Mouse (Mus musculus) ES-E14 (cell line): ENCODE measurements at regions not wholly inside any gene's neighbourhood (a gene's known extent, or its start where the extent isn't known, plus 50 kb on each side); places are given as distances from the start of the nearest gene placed in this dataset.

Experiments
- DNase-seq: peaks from one replicate; pipeline ENCODE4 v3.0.0-alpha.2; 2013; ENCODE audit warnings: low read depth, low spot score
- H3K27ac ChIP-seq: 2 replicates; pipeline ENCODE4 v1.5.1; 2012; ENCODE audit warnings: low read depth, mild to moderate bottlenecking, low read length, moderate library complexity, mixed read lengths; ENCODE audit not compliant: poor library complexity, insufficient read depth, severe bottlenecking
- H3K36me3 ChIP-seq: 2 replicates; pipeline ENCODE4 v1.6.1; 2012; ENCODE audit warnings: mild to moderate bottlenecking, low read length, moderate library complexity, mixed read lengths; ENCODE audit not compliant: control insufficient read depth, poor library complexity, insufficient read depth, severe bottlenecking
- H3K4me1 ChIP-seq, 2 experiments: fragments of 150-350 bp in 1 of 2; sonication (generic) in 1 of 2; 2 replicates each; pipeline ENCODE4 v1.6.1; 2012; ENCODE audit warnings: low read length in 2 of 2, mild to moderate bottlenecking in 1 of 2, mixed read lengths in 1 of 2; ENCODE audit not compliant: control insufficient read depth in 2 of 2, insufficient read depth in 2 of 2, poor library complexity in 1 of 2
- H3K4me3 ChIP-seq, 2 experiments: fragments of 150-350 bp in 1 of 2; sonication (generic) in 1 of 2; 2 replicates each; pipeline ENCODE4 v1.5.1; 2012; ENCODE audit warnings: low read length in 2 of 2, low read depth in 1 of 2, mild to moderate bottlenecking in 1 of 2, mixed read lengths in 1 of 2; ENCODE audit not compliant: insufficient read depth in 1 of 2, poor library complexity in 1 of 2, severe bottlenecking in 1 of 2
- H3K9ac ChIP-seq: 2 replicates; pipeline ENCODE4 v1.6.1; 2012; ENCODE audit warnings: low read depth, mild to moderate bottlenecking, low read length, mixed read lengths; ENCODE audit not compliant: poor library complexity, insufficient read depth, severe bottlenecking
- H3K9me3 ChIP-seq: fragments of 150-350 bp; sonication (generic); 2 replicates; pipeline ENCODE4 v1.6.1; 2012; ENCODE audit warnings: low read depth, mild to moderate bottlenecking, low read length; ENCODE audit not compliant: control insufficient read depth, insufficient read depth
- CHD2 ChIP-seq: IDR thresholded peaks from 2 replicates; pipeline ENCODE4 v1.6.1; 2014; ENCODE audit warnings: mild to moderate bottlenecking, low read depth, low read length, inconsistent platforms
- HCFC1 ChIP-seq: IDR thresholded peaks from 2 replicates; pipeline ENCODE4 v1.6.1; 2012; ENCODE audit warnings: low read length, inconsistent platforms, borderline replicate concordance; ENCODE audit not compliant: insufficient read depth
- MAFK ChIP-seq: IDR thresholded peaks from 2 replicates; pipeline ENCODE4 v1.6.1; 2014; ENCODE audit warnings: mild to moderate bottlenecking, low read depth, low read length, inconsistent platforms; ENCODE audit not compliant: insufficient read depth
- ZC3H11A ChIP-seq: IDR thresholded peaks from 2 replicates; pipeline ENCODE4 v1.6.1; 2012; ENCODE audit warnings: low read depth, mild to moderate bottlenecking, inconsistent platforms, low read length, borderline replicate concordance
- ZNF384 ChIP-seq: IDR thresholded peaks from 2 replicates; pipeline ENCODE4 v1.6.1; 2012; ENCODE audit warnings: low read depth, low read length, inconsistent platforms
- in situ Hi-C, 2 experiments: fragments of 600-800 bp; cut with MboI; formaldehyde crosslinking; loops; one replicate each; pipeline ENCODE4 v1.15.1; 2025; ENCODE audit warnings: low sequenced_read_pairs in 2 of 2, inconsistent platforms in 1 of 2; ENCODE audit not compliant: unreplicated experiment in 2 of 2

- Histone ChIP-seq H3K4me1 (peaks cover 0 to 5% of the 10 kb centered on the region in 2 experiments; a peak in 2 of 4 replicates), H3K36me3 (no peaks in the 10 kb centered on the region; the same call in 1 of the 2 replicates), H3K27ac (no peak overlapping the region), H3K9me3 (no peaks in the 10 kb centered on the region), H3K4me3 (no peak overlapping the region), H3K9ac (no peak overlapping the region)
- TF ChIP-seq HCFC1 (no peak), ZNF384 (no peak), ZC3H11A (no peak), CHD2 (no peak)
- no peak for DNase-seq
- in situ Hi-C loops = no loop called here
These were observed 150.7 kb upstream of the Klf14 start for GRCm38 (mm10) chr6:31109604-31110003.

DNA sequence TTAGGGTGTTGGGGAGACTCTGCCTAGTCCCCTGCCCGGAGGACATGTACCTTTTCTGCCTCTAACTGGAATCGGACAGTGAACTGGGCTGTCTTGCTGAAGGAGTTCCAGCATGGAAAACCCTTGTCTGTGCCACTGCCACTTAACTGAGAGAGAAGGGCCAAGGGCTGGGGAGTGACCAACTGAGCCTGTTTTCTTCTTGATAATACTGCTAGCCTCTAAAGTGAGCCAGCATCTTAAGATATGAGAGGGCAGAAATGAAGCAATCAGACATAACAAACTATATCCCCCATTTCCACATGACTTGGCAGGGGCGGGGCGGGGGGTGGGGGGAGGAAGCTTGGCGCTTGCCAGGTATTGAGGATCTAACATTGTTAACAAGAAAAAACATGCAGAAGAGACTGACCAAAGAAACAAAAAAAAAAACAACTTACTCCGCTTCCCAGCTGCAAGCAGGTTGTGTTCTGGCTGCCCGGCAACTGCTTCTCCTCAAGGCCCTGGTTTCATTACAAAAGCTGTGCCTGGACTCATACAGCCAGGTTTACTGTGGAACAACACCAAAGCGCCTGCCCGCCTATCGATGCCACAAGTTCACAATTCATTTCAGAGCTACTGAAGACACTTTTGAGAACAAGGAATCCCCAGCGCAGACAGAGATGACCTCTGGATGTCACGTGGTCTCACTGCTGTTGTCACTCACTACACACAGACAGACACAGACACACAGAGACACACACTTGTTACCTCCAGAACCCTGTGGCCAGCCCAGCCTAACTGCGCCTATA is 153.6 kb upstream of the Klf14 start:
- H3K9ac ChIP-seq = no peak overlapping the region
- peaks cover 0 to 5% of the 10 kb centered on the region in 2 experiments; a peak in 2 of 4 replicates for H3K4me1 ChIP-seq
- DNase-seq = no peak
- in situ Hi-C loops = no loop called here
- H3K36me3 ChIP-seq = no peaks in the 10 kb centered on the region
- H3K4me3 ChIP-seq = no peak overlapping the region
- H3K27ac ChIP-seq = no peak overlapping the region
- TF ChIP-seq ZNF384 = no peak
- TF ChIP-seq HCFC1 = no peak
- no peaks in the 10 kb centered on the region for H3K9me3 ChIP-seq

DNA sequence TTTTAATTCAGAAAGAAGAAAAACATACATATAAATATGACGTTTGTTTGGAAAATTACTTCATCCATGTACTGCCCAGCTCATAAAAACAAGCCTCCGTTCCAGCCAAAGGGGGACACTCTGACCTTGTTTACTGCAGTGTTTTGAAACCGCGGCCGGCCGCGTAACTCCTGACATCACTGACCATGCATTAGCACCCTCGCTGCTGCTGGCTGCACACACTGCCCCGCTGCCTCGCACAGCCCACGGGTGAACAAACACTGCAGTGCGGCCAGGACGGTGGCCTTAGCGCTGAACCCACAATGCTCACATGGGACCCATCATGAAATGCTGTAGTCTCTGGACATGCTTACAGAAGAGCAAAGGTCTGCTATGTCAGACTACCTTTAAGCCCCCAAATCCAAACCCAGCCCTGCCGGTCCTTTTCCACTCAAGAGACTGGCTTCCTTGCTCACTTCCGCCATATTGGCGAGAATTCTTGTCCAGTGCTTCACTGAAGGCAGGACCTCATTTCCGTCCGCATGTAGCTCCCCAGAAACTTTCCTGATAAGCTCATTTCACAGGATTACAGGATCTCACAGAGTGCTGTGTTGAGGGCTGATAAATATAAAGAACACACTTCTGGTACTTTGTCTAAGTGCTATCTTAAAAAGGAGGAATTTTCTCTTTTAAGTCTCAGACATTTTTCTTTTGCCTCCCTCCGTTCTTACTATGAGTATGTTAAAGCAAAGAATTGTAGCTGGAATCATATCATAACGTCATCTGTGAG is 154.9 kb upstream of the Klf14 start:
- H3K27ac ChIP-seq = no peak overlapping the region
- in situ Hi-C loops = no loop called here
- no peak overlapping the region for H3K9ac ChIP-seq
- peaks cover 0 to 5% of the 10 kb centered on the region in 2 experiments; a peak in 2 of 4 replicates for H3K4me1 ChIP-seq
- no peak overlapping the region for H3K4me3 ChIP-seq
- TF ChIP-seq CHD2 = no peak
- TF ChIP-seq ZC3H11A = no peak
- TF ChIP-seq MAFK = no peak
- no peak for TF ChIP-seq ZNF384
- TF ChIP-seq HCFC1 = no peak
- no peaks in the 10 kb centered on the region for H3K9me3 ChIP-seq
- H3K36me3 ChIP-seq = no peaks in the 10 kb centered on the region
- DNase-seq = no peak

GRCm38 (mm10) chr6:31114336-31115335 is 155.8 kb upstream of the Klf14 start:
- no peak overlapping the region for H3K27ac ChIP-seq
- in situ Hi-C loops = no loop called here

More at GRCm38 (mm10) chr6:31114336-31115335, 155.8 kb upstream of the Klf14 start:
- H3K36me3 ChIP-seq = no peaks in the 10 kb centered on the region
- TF ChIP-seq CHD2 = no peak
- TF ChIP-seq HCFC1 = no peak
- no peak for TF ChIP-seq ZC3H11A
- no peak for TF ChIP-seq ZNF384
- no peak for TF ChIP-seq MAFK
- DNase-seq = no peak
- no peaks in the 10 kb centered on the region for H3K9me3 ChIP-seq
- H3K4me1 ChIP-seq = peaks cover 0 to 5% of the 10 kb centered on the region in 2 experiments; a peak in 2 of 4 replicates
- H3K4me3 ChIP-seq = no peak overlapping the region
- H3K9ac ChIP-seq = no peak overlapping the region
